Mouse (Mus musculus) kidney, embryonic 14.5 days (tissue): ENCODE data around the gene Olfr1006. TPM values are rescaled to one million over a fixed set of nuclear protein-coding genes. Genes with fewer than 3 reads are reported as not detected.
"Not testable (repeated sequence)": the region's sequence is repeated elsewhere in the genome, so short reads cannot be mapped to it uniquely, and the experiment has no call there.

Experiments used
- ATAC-seq: fragments of 200-750 bp; cut with Nextera tagmentation; 2 replicates; pipeline ENCODE4 v1.8.0; 2017; ENCODE audit warnings: moderate number of reproducible peaks, mild to moderate bottlenecking, moderate TSS enrichment, moderate library complexity; ENCODE audit not compliant: low FRiP score, low TSS enrichment
- H3K27ac ChIP-seq: fragments of 300-500 bp; sonication (generic); 2 replicates; pipeline ENCODE4 v1.5.1; 2014; ENCODE audit warnings: low read depth, mild to moderate bottlenecking, low read length, moderate library complexity, mixed read lengths
- H3K27me3 ChIP-seq: fragments of 300-500 bp; sonication (generic); 2 replicates; pipeline ENCODE4 v1.6.1; 2014; ENCODE audit warnings: mild to moderate bottlenecking, low read length; ENCODE audit not compliant: control insufficient read depth, insufficient read depth
- H3K36me3 ChIP-seq: fragments of 300-500 bp; sonication (generic); 2 replicates; pipeline ENCODE4 v1.6.1; 2014; ENCODE audit warnings: low read length, mixed read lengths; ENCODE audit not compliant: control insufficient read depth, insufficient read depth
- H3K4me1 ChIP-seq: fragments of 300-500 bp; sonication (generic); 2 replicates; pipeline ENCODE4 v1.6.1; 2014; ENCODE audit warnings: low read length, mixed read lengths; ENCODE audit not compliant: control insufficient read depth, insufficient read depth
- H3K4me2 ChIP-seq: fragments of 300-500 bp; sonication (generic); replicated peaks from 2 replicates; pipeline ENCODE4 v1.6.1; 2014; ENCODE audit warnings: low read depth, mild to moderate bottlenecking, low read length
- H3K4me3 ChIP-seq: fragments of 300-500 bp; sonication (generic); 2 replicates; pipeline ENCODE4 v1.5.1; 2014; ENCODE audit warnings: mild to moderate bottlenecking, low read length
- H3K9ac ChIP-seq: fragments of 300-500 bp; sonication (generic); 2 replicates; pipeline ENCODE4 v1.6.1; 2014; ENCODE audit warnings: low read depth, mild to moderate bottlenecking, low read length, moderate library complexity
- H3K9me3 ChIP-seq: fragments of 300-500 bp; sonication (generic); 2 replicates; pipeline ENCODE4 v1.6.1; 2016; ENCODE audit warnings: low read length; ENCODE audit not compliant: control insufficient read depth
- WGBS: fragments of 180-500 bp; shearing (Covaris S2); extraction: QIAGEN DNeasy Blood & Tissue Kit; methylation state at CpG from one replicate; pipeline ENCODE4 v1.1.7; 2014; 5-methylcytosine and 5-hydroxymethylcytosine counted together
- polyA plus RNA-seq: library from polyadenylated mRNA; unstranded; fragments of >200 nt; fragmentation: Nextera tagmentation; extraction: Ambion mirVana; gene quantifications from 2 replicates; pipeline ENCODE4 v1.2.1, GENCODE M21; 2014

Olfr1006 gene
- polyA plus RNA-seq, result not detected in 2 replicates

DNA sequence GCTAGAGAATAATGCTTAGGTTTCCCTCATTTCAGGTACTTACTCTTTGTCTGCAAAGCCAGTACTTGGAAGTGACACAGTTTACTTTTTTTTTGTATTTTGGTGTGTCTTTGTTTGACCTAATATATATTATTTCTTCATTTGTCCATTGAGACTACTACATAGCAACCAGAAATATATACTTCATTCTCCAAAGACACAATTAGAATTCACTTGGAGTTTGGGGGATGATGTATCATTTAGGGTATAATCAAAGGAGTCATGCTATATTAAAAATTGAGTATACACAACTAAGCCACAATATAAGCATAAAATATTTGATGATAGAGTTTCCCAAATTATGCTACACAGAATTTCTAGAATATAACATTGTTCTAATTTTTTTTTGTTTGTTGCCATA lies at the start of gene Olfr1006:
Gene Olfr1006 (minus strand): TSS at position 101 of the 400 bp plus-strand sequence.
- Histone ChIP-seq H3K4me3 (no peak within 1 kb of the TSS), H3K27ac (no peak within 1 kb of the TSS), H3K9ac (no peak within 1 kb of the TSS), H3K27me3 (no peaks in the 10 kb centered on the region), H3K4me2 (no peak within 1 kb of the TSS), H3K9me3 (no peaks in the 10 kb centered on the region), H3K4me1 (no peaks in the 10 kb centered on the region), H3K36me3 (no peaks in the 10 kb centered on the region)
- no peak for ATAC-seq

GRCm38 (mm10) chr2:85725793-85726192 lies 47.2 kb upstream of the Olfr1006 start:
- H3K27ac ChIP-seq, result no peak overlapping the region
- no peaks in the 10 kb centered on the region for H3K36me3 ChIP-seq
- 20% methylated on average over 3 of the region's 3 CpGs for WGBS
- H3K4me1 ChIP-seq, result no peaks in the 10 kb centered on the region
- H3K4me3 ChIP-seq, result no peak overlapping the region
- no peaks in the 10 kb centered on the region for H3K9me3 ChIP-seq
- H3K4me2 ChIP-seq, result no peak overlapping the region
- H3K27me3 ChIP-seq, result no peaks in the 10 kb centered on the region
- no peak overlapping the region for H3K9ac ChIP-seq
- no peak for ATAC-seq

- no peaks in the 10 kb centered on the region for H3K9me3 ChIP-seq
- no peak for ATAC-seq
- H3K9ac ChIP-seq, result no peak within 1 kb of the TSS
- no peaks in the 10 kb centered on the region for H3K4me1 ChIP-seq
- H3K4me2 ChIP-seq, result no peak within 1 kb of the TSS
- H3K27ac ChIP-seq, result no peak within 1 kb of the TSS
- 81% methylated on average over 1 of the region's 1 CpGs for WGBS
- H3K27me3 ChIP-seq, result no peaks in the 10 kb centered on the region
- H3K36me3 ChIP-seq, result no peaks in the 10 kb centered on the region
- no peak within 1 kb of the TSS for H3K4me3 ChIP-seq
Measured at GRCm38 (mm10) chr2:85715119-85715518, 36.6 kb upstream of the Olfr1006 start, which contains the start of gene Olfr1009. Gene Olfr1009, plus strand, starts transcription at chr2:85715419.

DNA sequence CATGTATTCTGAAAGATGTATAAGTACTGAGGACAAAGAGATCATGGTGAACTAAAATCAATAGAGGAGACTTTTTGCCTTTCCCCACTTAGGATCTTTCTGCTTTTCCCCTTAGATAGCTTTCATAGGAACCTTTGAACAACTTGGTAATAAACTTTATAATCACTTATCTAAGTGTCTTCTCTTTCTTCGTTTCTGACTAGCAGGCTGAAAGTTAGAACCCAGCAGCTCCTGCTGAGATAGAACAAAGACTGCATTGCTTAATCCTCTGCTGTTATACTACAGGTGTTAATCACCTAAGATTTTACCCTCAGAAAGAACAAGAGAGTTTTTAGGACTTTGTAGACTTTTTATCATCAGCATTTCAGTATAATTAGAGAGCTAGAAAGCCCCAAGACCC lies 32.6 kb upstream of the Olfr1006 start:
- 26% methylated on average over 1 of the region's 1 CpGs for WGBS
- H3K27ac ChIP-seq, result no peak overlapping the region

GRCm38 (mm10) chr2:85710680-85711079 lies 32.1 kb upstream of the Olfr1006 start:
- H3K27me3 ChIP-seq, H3K9ac ChIP-seq, H3K9me3 ChIP-seq, H3K4me1 ChIP-seq, ATAC-seq, H3K27ac ChIP-seq, H3K4me3 ChIP-seq, H3K36me3 ChIP-seq, H3K4me2 ChIP-seq: not testable (repeated sequence)
- 45% methylated on average over 2 of the region's 2 CpGs for WGBS

More for the DNA sequence above, 32.6 kb upstream of the Olfr1006 start:
- H3K27me3 ChIP-seq, result no peaks in the 10 kb centered on the region
- no peak for ATAC-seq
- no peak overlapping the region for H3K4me2 ChIP-seq
- no peak overlapping the region for H3K9ac ChIP-seq
- H3K36me3 ChIP-seq, result no peaks in the 10 kb centered on the region
- no peaks in the 10 kb centered on the region for H3K4me1 ChIP-seq
- H3K9me3 ChIP-seq, result no peaks in the 10 kb centered on the region
- H3K4me3 ChIP-seq, result no peak overlapping the region

- no peaks in the 10 kb centered on the region for H3K4me1 ChIP-seq
- no peak within 1 kb of the TSS for H3K4me2 ChIP-seq
- no peak within 1 kb of the TSS for H3K27ac ChIP-seq
- no peak within 1 kb of the TSS for H3K9ac ChIP-seq
- H3K9me3 ChIP-seq, result peaks cover 2% of the 10 kb centered on the region; the same call in 1 of the 2 replicates
- H3K36me3 ChIP-seq, result no peaks in the 10 kb centered on the region
- no peaks in the 10 kb centered on the region for H3K27me3 ChIP-seq
- ATAC-seq, result no peak
- H3K4me3 ChIP-seq, result no peak within 1 kb of the TSS
Measured at GRCm38 (mm10) chr2:85689131-85689530, 10.6 kb upstream of the Olfr1006 start, which contains the start of gene Olfr1008. Gene Olfr1008, plus strand, starts transcription at chr2:85689431.

- not testable (repeated sequence) for H3K4me1 ChIP-seq, H3K36me3 ChIP-seq, ATAC-seq, H3K27ac ChIP-seq, H3K9me3 ChIP-seq, H3K4me3 ChIP-seq, H3K4me2 ChIP-seq, H3K9ac ChIP-seq, H3K27me3 ChIP-seq
Measured at GRCm38 (mm10) chr2:85664355-85664754, 14.2 kb downstream of the Olfr1006 start, which contains the start of gene Olfr154. Gene Olfr154, minus strand, starts transcription at chr2:85664455.

GRCm38 (mm10) chr2:85650604-85651003 lies 28.0 kb downstream of the Olfr1006 start, which contains the start of gene Olfr1002:
Gene Olfr1002, minus strand, starts transcription at chr2:85650704.
- Histone ChIP-seq H3K4me1 (no peaks in the 10 kb centered on the region), H3K36me3 (no peaks in the 10 kb centered on the region), H3K9ac (no peak within 1 kb of the TSS), H3K4me2 (no peak within 1 kb of the TSS), H3K27ac (no peak within 1 kb of the TSS), H3K9me3 (no peaks in the 10 kb centered on the region), H3K27me3 (no peaks in the 10 kb centered on the region), H3K4me3 (no peak within 1 kb of the TSS)
- 89% methylated on average over 1 of the region's 1 CpGs for WGBS
- ATAC-seq, result no peak
